11 mouse cellular contexts compared by ENCODE assay signal in the genomic region with DNA sequence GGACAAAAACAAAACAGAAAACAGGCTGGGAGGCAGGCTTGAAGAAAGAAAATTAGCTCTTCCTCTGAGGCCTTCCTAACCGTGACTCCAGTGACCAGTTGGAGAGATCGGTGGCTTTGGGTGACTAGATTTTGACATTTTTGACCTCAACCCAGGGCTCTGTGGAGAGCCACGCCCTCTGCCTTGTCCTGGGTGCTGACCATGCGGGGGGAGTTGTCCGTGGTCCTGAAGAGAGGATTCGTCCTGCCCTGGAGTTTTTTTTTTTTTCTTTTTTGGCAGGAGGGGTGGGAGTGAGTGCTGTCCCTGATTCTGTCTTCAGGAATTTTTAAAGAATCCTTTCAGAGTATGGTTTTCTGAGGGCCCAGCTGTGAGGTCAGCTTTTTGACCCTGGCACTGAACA.
DNase-seq lines count a peak whose midpoint lies in the region; ATAC-seq lines count a peak whose summit lies in the region.
"Had no signal": no experiment of that assay in that cellular context is flagged by ENCODE, and none has a peak within 500 bp of the region (broad histone marks: within the 10 kb centered on the region; RNA-seq: fewer than 3 reads in every experiment).

No protein-coding gene starts in this region.

- intact Hi-C loops in gastrocnemius, postnatal 14 days (cut with DNase I; ENCODE audit: low total_unique reads), result no loop called here
- intact Hi-C loops in gastrocnemius, postnatal 36 days (cut with DNase I), result no loop called here

- H3K27ac ChIP-seq in midbrain, embryonic 10.5 days (replicated peaks), result no peak overlapping the region
- H3K27ac ChIP-seq in midbrain, embryonic 11.5 days (ENCODE audit: low read depth, low read length), result no peak overlapping the region
- no peak overlapping the region for H3K27ac ChIP-seq in forebrain, embryonic 16.5 days (ENCODE audit: low read length)
- H3K27ac ChIP-seq: heart, embryonic 13.5 days; neural tube, embryonic 13.5 days had no signal

- no peak overlapping the region for H3K9ac ChIP-seq in midbrain, embryonic 11.5 days (ENCODE audit: low read length)
- H3K9ac ChIP-seq in forebrain, embryonic 16.5 days (replicated peaks; ENCODE audit: low read depth, low read length), result no peak overlapping the region
- H3K9ac ChIP-seq: heart, embryonic 13.5 days; neural tube, embryonic 13.5 days had no signal

- H3K36me3 ChIP-seq in midbrain, embryonic 10.5 days, result no peaks in the 10 kb centered on the region
- no peaks in the 10 kb centered on the region for H3K36me3 ChIP-seq in midbrain, embryonic 11.5 days (ENCODE audit: control insufficient read depth, insufficient read depth, low read length)
- H3K36me3 ChIP-seq in forebrain, embryonic 16.5 days (ENCODE audit: control insufficient read depth, insufficient read depth), result no peaks in the 10 kb centered on the region
- H3K36me3 ChIP-seq: heart, embryonic 13.5 days; neural tube, embryonic 13.5 days had no signal

- peaks cover 16% of the 10 kb centered on the region; the same call in 1 of the 2 replicates for H3K4me1 ChIP-seq in midbrain, embryonic 10.5 days
- H3K4me1 ChIP-seq in midbrain, embryonic 11.5 days (ENCODE audit: control insufficient read depth, insufficient read depth, low read length), result no peaks in the 10 kb centered on the region
- H3K4me1 ChIP-seq in forebrain, embryonic 16.5 days (replicated peaks; ENCODE audit: control insufficient read depth, insufficient read depth, low read length), result peaks cover 29% of the 10 kb centered on the region

- H3K27me3 ChIP-seq in midbrain, embryonic 10.5 days (ENCODE audit: low read depth, poor library complexity, severe bottlenecking), result no peaks in the 10 kb centered on the region
- H3K27me3 ChIP-seq in midbrain, embryonic 11.5 days (ENCODE audit: control insufficient read depth, insufficient read depth, low read length), result no peaks in the 10 kb centered on the region
- H3K27me3 ChIP-seq in forebrain, embryonic 16.5 days (replicated peaks; ENCODE audit: control insufficient read depth, insufficient read depth, low read length), result no peaks in the 10 kb centered on the region
- H3K27me3 ChIP-seq: neural tube, embryonic 13.5 days had no signal

- WGBS in midbrain, embryonic 10.5 days, result 17% methylated on average over 6 of the region's 6 CpGs
- 19% methylated on average over 6 of the region's 6 CpGs for WGBS in midbrain, embryonic 11.5 days
- 16% methylated on average over 6 of the region's 6 CpGs for WGBS in forebrain, embryonic 16.5 days

- no peaks in the 10 kb centered on the region for H3K9me3 ChIP-seq in midbrain, embryonic 10.5 days (replicated peaks)
- no peaks in the 10 kb centered on the region for H3K9me3 ChIP-seq in midbrain, embryonic 11.5 days (ENCODE audit: control insufficient read depth, low read length)
- H3K9me3 ChIP-seq in forebrain, embryonic 16.5 days (ENCODE audit: control insufficient read depth, low read length), result no peaks in the 10 kb centered on the region
- H3K9me3 ChIP-seq: heart, embryonic 13.5 days; neural tube, embryonic 13.5 days had no signal

- H3K4me3 ChIP-seq in midbrain, embryonic 10.5 days, result no peak overlapping the region
- H3K4me3 ChIP-seq in midbrain, embryonic 11.5 days (ENCODE audit: low read depth, low read length), result no peak overlapping the region
- H3K4me3 ChIP-seq in forebrain, embryonic 16.5 days (replicated peaks; ENCODE audit: low read length), result no peak overlapping the region
- H3K4me3 ChIP-seq: erythroblast, embryonic 14.5 days; heart, embryonic 13.5 days; neural tube, embryonic 13.5 days had no signal

- no peak for ATAC-seq in midbrain, embryonic 11.5 days (ENCODE audit: low FRiP score)
- ATAC-seq in megakaryocyte progenitor cell, adult 5-6 weeks (replicated peaks; ENCODE audit: poor library complexity), result peak; percentile 46; the same call in 1 of the 2 replicates
- ATAC-seq in forebrain, embryonic 16.5 days, result no peak

- DNase-seq in gastrocnemius, postnatal 14 days, result peak; percentile 29
- DNase-seq in gastrocnemius, adult 18-20 months (ENCODE audit: low spot score), result no peak
- peak; percentile 23 for DNase-seq in midbrain, embryonic 10.5 days (ENCODE audit: low spot score)
- DNase-seq in midbrain, embryonic 11.5 days (ENCODE audit: low spot score, missing footprints), result no peak
- peak; percentile 68 for DNase-seq in embryo, embryonic 10 days (ENCODE audit: low spot score)
- DNase-seq in gastrocnemius, postnatal 36 days, result no peak

- no peak overlapping the region for H3K4me2 ChIP-seq in midbrain, embryonic 11.5 days
- no peak overlapping the region for H3K4me2 ChIP-seq in forebrain, embryonic 16.5 days (ENCODE audit: low read length)
- H3K4me2 ChIP-seq: heart, embryonic 13.5 days; neural tube, embryonic 13.5 days had no signal

Comparison
In these comparisons a context has a peak if more than half of its experiments do, and no peak if none do; other contexts are left out.
1. DNase-seq: peak in gastrocnemius, postnatal 14 days (single experiment), midbrain, embryonic 10.5 days (single experiment) and embryo, embryonic 10 days (single experiment); none in gastrocnemius, adult 18-20 months (single experiment), midbrain, embryonic 11.5 days (single experiment) and gastrocnemius, postnatal 36 days (0 of 2).